Mouse (Mus musculus) kidney, adult 9 months (tissue): ENCODE data around the gene Qrfp.

ENCODE experiments used
- DNase-seq: peaks from one replicate; pipeline ENCODE4 v3.0.0; 2022

Qrfp gene

DNA sequence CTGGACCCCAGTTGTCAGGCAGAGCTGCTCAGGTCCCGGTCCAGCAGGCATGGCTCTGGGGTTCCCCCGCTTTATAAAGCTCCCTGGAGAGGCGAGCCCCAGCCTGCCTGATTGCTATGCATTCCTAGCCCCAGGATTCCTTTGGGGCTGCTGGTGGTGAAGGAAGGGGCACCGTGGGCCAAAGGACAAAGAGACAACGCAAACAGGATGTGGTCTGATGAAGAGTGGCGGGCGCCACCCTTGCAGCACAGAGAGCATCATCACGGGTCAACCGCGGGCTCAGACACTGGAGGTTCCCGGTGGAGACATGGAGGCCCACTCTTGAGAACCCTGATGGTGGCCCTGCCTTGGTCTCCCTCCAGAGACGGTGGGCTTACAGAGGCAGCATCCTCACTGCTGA is at the start of gene Qrfp:
Gene Qrfp, minus strand, starts transcription at position 137 of the 400 bp plus-strand sequence.
- DNase-seq: no peak

DNA sequence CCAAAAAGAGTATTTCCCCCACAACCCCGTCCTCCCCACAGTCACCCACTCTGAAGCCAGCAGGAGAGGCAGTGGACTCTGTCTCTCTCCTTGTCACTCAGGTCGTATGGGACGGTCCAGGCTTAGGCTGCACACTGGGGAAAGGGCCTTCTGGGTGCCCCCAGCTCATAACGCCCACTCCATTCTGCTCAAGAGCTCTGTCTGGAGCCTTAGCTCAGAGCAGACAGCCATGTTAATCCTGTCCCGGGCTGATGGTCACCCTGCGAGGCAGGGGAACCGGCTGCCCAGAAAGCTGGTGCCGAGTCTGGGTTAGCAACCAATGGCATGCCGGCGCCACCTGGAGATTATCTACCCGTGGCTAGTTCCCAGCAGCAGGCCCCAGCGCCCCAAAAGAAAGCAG is 48.1 kb upstream of the Qrfp start:
- no peak for DNase-seq

DNA sequence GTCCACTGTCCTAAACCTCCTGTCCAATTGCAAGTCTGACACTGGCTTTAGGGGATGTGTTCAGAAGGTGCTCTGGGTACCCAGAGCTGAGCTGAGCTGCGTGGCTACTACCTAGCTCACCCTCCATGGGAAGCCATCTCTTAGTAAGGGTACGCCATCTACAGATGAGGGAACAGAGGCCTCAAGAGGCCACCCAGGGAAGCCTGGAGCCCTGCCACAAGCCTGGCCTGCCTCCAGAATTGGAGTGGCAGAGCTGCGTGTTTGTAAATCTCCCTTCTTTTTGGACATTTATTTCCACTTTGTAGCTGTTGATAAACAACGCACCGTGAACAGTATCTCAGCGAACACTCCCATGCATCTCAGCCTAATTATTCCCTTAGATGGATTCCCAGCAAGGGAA is 46.8 kb upstream of the Qrfp start:
- no peak for DNase-seq

DNA sequence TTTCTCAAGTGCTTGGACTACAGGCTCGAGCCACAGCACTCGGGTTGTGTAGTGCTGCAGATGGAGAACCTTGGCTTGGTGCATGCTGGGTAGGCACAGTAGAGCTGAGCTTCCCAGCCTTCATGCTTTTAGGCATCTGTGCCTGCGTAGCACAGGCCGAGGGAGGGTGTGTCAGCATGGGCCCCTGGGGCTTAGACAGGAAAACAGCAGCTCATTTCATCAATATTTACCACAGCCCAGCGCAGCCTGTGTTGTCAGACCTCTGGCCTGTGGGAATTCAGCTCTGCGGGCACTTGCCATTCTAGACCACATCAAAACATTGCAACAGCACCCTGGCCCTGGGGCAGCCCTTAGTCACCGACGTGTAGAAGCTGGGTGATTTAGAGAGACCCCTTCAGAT is 45.6 kb upstream of the Qrfp start:
- DNase-seq: no peak

DNA sequence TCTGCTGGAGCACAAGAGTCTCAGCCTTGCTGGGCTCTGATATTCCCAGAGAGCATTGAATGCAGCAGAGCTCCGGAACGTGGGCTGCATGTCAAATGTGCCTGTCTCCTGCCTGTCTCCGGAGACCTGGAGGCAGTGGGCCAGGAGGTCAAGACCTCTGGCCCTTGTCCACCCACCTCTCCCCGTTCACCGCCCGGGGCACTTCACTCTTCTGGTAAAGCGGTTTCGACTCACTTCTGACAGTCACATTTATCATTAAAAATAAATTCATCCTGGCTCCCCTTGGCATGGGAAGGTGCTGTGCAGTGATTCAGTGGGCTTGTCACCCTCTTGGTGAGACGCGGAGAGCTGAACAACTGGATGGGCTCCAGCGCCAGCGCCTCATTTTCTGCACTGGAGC is 39.8 kb upstream of the Qrfp start:
- no peak for DNase-seq

DNA sequence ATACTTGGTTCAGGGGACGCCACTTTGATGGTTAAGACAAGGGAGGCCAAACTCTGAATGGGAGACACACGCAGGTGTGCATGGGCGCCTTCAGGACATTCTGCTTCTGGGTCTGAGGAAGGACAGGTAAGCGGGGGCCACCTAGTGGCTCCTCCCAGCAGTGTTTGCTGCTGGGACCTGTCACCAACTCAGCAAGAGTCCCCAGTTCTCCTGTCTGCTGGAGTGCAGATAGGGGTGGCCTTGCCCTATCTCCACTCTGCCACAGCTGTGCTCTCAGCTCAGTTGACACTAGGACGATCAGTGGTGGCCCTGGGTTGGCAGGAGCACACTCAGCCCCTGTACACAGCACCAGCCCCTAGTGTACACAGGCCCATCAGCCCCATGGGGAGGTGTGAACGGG is 37.5 kb upstream of the Qrfp start:
- peak; percentile 58 for DNase-seq

DNA sequence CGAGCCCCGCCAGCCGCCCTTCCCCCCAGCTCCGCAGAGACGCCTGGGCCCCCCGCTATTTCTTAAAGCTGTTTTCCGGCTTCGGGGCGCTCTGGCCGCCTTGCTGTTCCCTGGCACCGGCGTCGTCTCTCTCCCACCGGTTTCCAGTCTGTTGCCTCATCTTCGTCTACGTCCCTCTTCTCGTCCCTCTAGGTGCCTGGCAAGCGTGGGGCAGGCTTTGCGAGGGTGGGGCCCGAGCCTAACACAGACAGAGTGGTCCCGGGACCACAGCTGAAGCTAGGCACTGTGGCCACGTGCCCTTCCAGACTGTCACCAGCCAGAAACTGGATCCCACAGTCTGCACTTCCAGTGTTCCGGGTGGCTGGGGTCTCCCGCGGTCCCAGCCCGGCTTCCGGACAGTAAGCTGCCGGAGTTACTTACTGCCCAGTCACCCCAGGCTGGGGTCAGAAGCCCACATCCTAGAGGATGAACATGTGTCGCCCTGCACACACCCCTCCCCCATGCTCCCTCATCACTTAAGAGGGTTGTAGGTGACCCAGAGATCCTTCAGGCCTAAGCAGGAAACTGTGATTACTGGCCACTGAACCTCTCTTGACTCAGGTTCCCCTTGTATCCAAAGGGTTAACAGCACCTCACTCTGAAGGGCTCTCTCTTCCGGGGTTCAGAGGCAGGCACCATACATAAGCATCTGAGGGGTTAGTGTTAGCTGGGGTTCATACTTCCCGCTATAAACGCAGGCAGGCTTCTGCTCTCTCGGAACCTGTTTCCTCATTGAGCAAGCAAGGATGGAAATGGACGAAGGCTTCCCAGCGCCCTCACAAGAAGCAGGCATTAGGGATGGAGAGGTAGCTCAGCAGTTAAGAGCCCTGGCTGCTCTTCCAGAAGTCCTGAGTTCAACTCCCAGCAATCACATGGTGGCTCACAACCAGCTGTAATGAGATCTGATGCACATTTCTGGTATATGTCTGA is 36.6 kb upstream of the Qrfp start:
- no peak for DNase-seq

DNA sequence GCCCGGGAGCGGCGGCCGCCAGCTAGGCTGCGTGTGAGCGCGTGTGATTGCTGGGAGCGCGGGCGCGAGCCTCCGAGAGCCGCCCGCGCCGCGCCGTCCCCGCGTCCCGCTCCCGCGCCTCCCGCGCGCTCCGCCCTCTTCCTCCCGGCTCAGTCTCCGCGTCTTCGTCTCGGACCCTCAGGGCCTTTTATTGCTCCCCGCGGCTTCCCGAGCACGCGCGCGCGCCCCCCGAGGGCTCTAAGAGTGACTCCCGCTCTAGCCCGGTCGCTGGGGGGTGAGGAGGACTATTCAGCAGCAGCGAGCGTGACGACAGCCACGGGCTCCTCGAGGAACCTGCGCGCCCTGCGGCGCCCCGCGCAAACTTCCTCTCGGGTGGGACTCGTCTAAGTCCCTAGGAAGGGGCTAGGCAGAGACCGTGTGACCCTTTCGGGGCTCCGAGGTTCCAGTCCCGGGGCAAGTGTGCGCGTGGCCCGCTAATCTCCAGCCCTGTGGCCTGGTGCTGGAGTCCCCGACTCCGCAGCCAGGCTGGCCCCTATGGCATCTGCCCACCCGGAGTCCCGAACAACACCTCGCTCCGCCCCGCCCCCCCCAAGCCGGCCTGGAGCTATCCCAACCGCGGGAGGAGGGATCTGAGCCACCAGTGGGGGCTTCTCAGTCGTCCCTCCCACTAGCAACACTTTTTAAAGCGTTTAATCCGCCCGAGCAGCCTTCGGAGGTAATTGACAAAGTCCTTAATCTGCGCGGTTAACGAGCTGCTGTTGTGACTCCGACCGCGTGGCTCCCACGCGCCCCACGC is 35.7 kb upstream of the Qrfp start, which contains the start of gene Fibcd1:
Gene Fibcd1, minus strand, starts transcription at position 110 of the 796 bp plus-strand sequence.
- no peak for DNase-seq

DNA sequence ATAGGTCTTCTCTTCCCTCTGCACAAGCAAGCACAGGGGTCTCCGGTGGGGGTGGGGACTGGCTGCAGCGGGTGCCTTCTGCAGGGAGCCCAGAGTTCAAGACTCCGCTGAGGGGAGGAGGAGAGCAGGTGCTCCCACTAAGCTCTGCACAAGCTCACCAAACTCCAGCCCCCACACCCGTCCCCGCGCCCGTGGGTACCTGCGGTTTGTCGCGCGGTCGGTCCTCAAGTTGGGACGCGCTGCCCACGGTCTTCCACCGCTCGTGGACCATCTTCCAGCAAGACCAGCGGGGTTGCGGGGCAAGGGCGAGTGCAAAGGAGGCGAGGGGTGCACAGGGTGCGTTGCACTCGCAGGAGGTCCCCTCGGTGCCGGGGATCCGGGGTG is 35.1 kb upstream of the Qrfp start:
- no peak for DNase-seq

DNA sequence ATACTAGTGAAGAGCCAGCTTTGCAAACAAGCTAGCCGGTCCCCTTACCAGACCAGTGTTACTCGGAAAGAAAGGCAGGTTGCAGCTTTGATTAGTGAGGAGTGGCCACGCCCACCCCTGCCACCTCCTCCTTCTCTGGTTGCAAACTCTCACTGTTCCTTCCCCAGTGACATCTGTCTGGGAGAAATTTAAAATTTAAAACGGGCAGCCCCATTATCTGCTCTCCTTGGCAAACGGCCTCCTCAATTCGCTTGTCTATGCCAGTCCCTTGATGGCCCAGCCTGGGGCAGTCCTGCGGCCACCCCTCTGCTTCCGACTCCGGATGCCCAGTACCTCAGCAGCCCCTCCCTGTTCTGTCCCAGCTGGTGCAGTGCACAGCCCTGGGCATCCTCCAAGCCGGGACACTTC is 34.4 kb upstream of the Qrfp start:
- no peak for DNase-seq

DNA sequence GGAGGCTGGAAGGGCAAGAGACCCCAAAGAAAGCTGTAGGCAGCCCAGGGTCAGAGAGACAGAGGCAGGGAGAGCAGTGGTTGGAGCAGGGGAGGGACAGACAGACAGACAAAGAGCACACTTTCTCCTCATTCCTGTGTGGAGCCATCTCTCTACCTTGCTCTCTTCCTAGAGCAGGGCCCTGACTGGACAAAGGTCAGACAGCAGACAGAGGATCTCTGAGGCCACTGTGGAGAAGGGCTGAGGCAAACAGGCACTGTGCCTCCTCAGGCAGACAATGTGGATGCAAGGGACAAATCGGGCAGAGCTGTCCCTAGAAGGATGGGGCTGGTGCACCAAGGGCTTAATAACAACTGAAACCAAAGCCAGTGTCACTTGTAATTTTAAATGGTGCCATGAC is 28.5 kb upstream of the Qrfp start:
- DNase-seq: peak; percentile 38

DNA sequence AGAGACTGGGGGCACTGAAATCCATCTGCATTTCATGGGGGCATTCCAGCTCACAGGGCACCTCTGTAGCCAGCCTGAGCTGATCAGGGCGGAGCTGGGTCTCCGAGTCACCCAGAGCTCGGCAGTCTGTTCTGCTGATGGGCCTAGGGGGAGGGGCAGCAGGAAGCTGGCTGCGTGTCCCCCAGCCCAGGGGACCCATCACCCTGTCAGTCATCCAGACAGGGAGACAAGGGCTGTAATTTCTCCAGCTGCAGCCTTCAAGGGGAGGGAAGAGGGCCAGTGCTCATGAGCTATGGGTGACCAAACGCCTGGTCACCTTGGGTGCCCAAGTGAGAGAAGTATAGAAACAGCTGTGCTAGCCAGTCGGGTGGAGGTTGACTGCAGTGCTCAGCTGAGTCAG is 26.6 kb upstream of the Qrfp start:
- no peak for DNase-seq

DNA sequence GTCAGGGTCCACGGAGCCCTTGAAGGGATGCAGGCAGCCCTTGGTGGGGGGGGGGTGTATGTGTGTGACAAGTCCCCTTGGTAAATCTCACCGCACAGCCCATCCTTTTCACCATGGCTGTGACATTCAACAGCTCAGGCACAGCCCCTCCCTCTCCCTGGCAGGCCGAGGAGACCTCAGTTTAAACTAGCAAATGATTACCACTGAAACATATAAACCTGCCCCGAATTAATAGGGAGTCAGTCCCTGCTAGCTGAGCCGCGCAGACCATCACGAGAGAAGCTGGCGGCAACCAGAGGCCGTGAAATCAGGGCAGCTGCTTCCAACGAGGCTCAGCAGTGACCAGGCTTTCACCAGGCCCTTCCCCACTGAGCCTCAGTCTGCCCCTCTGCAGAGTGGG is 25.7 kb upstream of the Qrfp start:
- peak; percentile 78 for DNase-seq

DNA sequence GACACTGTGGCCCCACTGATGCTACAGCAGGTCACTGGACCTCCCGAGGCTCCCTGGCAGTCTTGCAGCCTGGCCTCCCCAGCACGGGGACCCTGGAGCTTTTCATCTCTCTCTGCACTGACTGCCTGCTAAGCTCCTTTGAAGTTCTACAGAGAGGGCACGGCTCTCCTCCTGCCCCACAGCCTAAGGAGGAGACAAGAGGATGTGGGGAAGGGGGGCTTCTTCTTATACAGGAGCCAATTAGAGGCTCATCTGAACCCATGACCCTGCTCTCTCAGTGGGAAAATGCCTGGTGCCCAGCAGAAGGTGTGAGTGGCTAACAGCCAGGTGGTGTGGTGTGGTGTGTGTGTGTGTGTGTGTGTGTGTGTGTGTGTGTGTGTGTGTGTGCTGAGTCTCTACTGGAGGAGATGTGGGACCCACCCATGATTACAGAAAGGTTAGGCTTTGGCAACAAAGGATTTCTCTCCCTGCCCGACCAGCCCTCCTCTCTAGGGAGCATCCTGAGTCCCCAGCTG is 18.0 kb upstream of the Qrfp start:
- no peak for DNase-seq

DNA sequence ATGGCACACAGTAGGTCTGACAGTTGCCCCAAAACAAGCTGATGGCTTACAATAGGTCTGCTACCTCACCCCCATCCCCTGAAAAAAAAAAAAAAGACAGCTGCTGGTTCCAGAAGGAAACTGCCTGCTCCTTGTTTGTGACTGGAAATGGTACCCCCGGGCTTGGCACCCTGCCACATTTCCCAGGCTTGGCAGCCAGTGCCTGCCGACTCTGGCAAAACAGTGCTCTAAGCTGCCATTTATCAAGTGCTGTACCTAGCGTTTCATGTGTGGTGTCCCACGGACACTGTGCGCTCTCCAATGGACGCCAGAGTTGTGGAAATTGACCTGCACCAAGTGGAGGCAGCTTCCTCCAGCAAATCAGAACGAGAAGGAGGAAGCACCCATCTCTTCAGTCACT is 17.5 kb upstream of the Qrfp start:
- DNase-seq: peak; percentile 48

DNA sequence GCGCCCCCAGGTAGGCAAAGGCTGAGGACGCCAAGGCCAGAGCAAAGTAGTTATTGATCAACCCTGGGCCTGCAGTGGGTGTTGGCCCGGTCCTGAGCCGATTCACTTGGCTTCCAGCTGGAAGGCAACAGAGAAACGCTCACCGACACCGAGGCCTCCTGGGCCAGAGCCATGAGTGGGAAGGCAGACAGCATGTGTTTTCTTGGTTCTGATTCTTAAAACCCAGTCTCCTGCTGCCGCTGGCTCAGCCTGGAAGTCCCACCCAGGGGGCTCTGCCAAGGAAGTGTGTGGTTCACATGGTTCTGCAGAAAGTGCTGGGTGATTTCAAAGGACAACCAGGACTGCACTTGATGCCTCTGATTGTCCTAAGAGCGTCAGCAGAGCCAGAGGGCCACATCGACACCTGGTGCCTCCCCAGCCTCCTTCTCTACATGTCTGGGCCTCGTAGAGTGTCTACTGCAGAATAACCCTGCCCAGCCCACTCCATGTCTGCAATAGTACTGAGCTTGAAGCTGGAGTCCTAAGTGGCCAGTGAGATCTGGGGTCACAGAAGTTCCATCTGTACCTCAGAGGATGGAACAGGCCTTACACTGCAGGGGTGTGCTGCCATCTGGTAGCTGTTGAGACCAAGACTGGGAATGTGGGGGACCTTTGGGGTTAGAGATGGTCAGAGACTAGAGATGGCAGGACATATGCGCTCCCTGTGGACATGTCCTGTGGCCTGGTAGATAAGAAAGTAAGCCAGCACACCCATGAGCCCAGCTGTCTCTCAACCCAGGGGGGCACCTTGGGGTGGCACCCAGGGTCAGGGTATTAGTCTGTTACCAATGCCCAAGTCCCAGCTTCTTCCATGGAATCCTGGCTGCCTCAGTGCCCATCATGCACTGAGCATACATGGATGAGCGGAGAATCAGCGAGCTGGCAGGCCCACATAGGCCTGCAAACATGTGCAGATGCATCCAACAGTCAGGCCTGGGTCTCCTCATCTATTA is 16.0 kb upstream of the Qrfp start:
- peak; percentile 33 for DNase-seq

DNA sequence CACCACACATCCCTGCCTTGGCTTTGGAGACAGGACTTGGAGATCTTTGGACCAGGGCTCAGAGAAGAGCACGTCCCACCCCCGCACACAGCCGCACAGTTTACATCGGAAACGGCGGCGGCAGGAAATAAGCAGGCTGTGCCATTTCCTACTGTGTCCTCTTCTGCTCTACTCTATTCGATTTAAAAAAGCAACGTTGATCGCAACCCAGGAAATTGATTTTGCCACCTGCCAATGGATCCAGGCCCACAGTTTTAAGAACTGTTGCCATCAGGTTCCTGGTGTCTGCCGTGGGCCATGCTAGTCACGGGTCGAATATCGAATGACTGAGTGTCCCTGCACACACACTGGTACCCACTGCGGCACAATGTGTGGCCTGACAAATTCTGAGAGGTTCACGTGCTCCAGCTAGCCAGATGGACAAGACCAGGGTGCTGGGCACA is 15.1 kb upstream of the Qrfp start:
- DNase-seq: no peak

DNA sequence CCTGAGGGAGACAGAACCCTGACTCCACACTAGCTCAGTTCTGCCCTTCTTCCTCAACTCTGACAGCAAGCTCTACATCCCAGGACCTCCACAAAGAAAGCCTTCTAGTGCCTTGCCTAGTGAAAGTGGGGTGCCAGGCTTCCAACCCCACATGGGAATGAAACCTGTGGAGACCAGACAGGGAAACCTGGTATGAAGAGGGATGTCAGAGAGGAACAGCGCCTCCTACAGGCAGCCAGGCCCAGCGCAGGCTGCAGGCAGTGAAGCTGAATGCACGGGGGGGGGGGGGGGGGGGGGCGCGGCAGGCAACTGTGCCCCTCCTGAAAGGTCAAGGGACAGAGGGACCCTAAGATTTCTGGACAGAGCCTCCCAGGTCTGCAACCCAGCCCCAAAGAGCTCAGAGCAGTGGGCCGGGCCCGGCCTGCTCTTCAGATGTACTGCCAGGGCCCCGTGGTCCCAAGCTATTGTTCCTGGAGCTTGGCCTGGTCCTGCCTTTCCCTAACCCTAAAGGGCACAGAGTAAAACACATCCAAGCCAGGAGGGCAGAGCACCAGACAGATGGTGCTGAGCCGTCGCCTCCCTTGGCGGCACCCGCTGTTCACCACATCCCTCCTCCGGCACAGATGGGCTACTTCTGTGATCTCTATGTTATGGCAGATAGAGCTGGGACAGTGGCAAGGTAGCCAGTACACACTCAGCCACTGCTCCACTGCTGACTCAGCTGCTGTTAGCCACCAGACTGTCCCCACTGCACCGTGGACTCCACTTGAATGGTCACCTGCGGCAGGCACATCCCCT is 13.8 kb upstream of the Qrfp start:
- no peak for DNase-seq

DNA sequence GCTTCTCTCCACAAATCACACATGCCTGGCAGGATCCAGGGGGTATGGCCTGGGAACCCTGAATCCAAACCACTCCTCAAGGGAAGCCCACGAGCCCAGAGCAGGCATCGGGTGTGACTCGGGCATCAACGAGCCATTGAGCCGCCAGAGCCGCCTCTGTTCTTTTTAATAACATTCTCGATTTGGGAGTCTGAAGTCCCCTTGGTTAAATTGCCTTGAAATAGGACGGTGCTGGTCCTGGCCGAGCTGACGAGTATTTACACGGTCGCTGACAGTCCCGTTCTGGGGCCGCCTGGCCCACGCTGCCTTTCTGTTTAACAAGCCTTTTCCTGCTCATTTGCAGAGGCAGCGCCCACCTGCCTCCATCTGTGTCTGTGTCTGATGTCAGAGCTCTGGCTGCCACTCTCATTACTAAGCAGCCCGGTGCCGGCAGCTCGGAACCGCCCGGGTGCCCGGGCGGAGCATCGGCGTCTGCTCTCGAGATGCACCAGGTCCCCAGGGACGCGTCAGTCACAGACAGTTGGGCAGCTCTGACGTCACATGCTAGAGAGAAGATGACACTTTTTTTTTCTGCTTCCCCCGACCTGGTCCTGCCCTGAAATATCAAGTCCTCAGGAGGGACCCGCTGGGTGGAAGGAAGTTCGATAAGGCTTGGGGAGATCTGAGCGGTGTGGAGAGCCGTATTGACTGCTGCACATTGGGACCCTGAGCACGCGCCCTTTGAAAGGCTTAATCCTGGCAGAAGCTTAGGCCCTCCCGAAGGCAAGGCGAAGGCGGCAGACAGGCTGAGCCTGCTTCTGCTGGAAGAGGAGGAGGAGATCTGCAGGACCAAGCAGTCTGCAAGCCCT is 12.4 kb upstream of the Qrfp start:
- no peak for DNase-seq

DNA sequence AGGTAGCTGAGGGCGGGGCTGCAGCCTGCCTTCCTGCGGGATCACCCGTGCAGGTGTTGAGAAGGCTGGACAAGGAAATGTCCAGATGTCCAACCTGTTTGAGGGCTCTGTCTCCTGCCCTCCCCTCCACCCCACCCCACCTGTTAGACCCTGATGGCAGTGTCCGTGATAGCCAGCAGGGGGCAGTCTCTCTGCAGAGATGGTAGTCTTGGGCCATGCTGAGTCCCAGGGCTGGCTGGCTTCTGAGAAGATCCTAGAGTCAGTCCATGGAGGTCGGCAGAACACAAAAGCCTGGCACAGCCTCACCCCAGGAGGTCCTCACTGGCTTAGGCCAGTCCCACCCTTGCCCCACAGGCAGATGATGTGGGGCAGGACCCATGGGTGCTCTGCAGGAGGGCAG is 5.0 kb upstream of the Qrfp start:
- peak; percentile 83 for DNase-seq

DNA sequence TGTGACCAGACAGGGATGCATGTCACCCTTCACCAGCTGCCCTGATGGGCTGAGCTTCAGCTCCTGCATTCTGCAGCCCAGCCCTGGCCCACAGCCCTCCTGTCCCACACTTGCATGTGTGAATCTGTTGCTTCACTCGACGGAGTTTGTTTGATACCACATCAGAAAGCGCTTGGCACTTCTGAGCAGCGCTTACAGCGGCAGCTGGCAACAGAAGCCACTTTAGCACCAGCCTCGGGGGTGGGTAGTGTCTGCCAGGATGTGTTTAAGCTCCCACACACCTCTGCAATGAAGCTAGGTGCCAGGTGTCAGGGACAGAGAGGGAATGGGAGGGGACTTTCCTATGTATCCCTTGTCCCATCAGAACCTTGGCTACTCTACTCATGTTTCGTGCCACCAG is 4.3 kb upstream of the Qrfp start:
- no peak for DNase-seq
